Mouse (Mus musculus): ENCODE measurements around the gene Tmem51. TPM values are rescaled to one million over a fixed set of nuclear protein-coding genes. Genes with fewer than 3 reads are reported as not detected.

Gene Tmem51
- polyA plus RNA-seq, 1 experiment, result 52.4 TPM

DNA sequence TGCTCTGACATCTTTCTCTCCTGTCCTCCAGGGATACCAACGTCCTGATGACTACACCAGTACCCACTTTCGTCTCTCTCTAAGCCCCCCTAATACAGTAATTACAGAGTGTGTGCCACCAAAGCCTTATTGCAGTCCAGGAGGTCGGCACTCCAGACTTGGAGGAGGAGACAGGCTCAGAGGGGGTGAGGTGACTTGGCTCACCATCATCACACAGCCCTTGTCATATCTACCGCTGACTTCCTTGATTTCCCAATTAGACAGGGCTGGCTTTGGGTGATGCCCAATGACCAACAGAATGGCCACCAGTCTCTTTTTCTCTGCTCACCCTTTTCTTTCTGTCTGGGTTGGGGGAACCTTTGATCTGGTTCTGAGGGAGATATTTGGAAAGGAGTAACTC, 1.4 kb downstream of the Tmem51 start:
- TF ChIP-seq POLR2A (IDR thresholded peaks at IDR 0.05; ENCODE audit: borderline replicate concordance, low read depth, low read length) (no peak), CTCF (IDR thresholded peaks at IDR 0.05; ENCODE audit: low read depth, low read length) (no peak)
- peaks cover 46% of the 10 kb centered on the region for H3K4me1 ChIP-seq (ENCODE audit: control insufficient read depth, insufficient read depth, low read length)
- H3K4me3 ChIP-seq (ENCODE audit: insufficient read depth, low read length), result peak overlapping the region; percentile 78; the same call in 1 of the 2 replicates
- H3K27ac ChIP-seq (ENCODE audit: insufficient read depth, low read depth, low read length), result no peak overlapping the region

GRCm38 (mm10) chr4:142081631-142082283, 2.3 kb downstream of the Tmem51 start:
- H3K27ac ChIP-seq (ENCODE audit: insufficient read depth, low read depth, low read length), result peak overlapping the region; percentile 93
- H3K4me3 ChIP-seq (ENCODE audit: insufficient read depth, low read length), result peak overlapping the region; percentile 55
- TF ChIP-seq POLR2A (IDR thresholded peaks at IDR 0.05; ENCODE audit: borderline replicate concordance, low read depth, low read length) (peak; percentile 42), CTCF (IDR thresholded peaks at IDR 0.05; ENCODE audit: low read depth, low read length) (no peak)
- H3K4me1 ChIP-seq (ENCODE audit: control insufficient read depth, insufficient read depth, low read length), result peaks cover 56% of the 10 kb centered on the region

DNA sequence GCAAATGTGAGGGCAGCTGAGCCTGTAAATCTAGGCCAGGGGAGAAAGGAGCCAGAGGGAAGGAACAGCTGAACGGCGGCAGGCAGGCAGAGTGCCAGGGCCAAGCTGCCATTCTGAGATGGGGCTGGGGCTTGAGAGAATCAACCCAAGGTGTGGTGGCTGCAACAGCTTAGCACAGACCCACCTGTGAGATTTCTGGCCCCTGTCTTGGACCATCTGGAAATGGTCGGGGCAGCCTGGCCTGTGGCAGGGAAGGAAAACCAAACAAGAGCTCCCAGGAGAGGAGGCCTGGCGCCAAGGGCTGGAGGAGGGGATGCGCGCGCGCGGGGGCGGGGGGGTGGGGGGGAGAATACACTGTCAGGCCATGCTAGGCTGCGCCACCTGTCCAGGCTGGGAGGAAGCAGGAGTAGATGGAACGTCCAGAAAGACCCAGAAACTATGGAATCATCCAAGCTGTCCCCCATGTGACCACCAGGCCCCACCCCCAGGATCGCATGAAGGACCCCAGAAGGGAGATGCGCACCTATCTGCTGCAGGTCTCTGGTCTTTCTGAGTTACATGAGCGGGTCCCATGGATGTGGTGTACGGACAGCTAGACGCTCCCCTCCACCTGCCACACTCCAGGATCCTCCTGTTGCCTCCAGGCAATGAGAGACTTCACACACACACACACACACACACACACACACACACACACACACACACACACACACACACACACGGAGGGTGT, 3.0 kb downstream of the Tmem51 start:
- TF ChIP-seq POLR2A (IDR thresholded peaks at IDR 0.05; ENCODE audit: borderline replicate concordance, low read depth, low read length) (no peak), CTCF (IDR thresholded peaks at IDR 0.05; ENCODE audit: low read depth, low read length) (no peak)
- Histone ChIP-seq H3K4me3 (ENCODE audit: insufficient read depth, low read length) (peak overlapping the region; percentile 55), H3K4me1 (ENCODE audit: control insufficient read depth, insufficient read depth, low read length) (peaks cover 63% of the 10 kb centered on the region), H3K27ac (ENCODE audit: insufficient read depth, low read depth, low read length) (peak overlapping the region; percentile 93)

DNA sequence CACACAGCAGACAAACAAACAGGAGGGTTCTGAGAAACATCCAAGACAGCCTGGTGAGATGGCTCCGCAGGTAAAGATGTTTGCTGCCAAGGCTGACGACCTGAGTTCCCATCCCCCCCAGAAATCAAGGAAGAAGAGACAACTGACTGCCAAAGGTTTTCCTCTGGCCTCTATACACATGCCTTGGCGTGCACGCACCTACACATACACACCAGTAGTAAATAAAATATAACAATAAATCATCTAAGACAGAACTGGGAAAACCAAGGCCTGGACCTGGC, 3.7 kb downstream of the Tmem51 start:
- peak overlapping the region; percentile 77 for H3K27ac ChIP-seq (ENCODE audit: insufficient read depth, low read depth, low read length)
- no peak overlapping the region for H3K4me3 ChIP-seq (ENCODE audit: insufficient read depth, low read length)
- TF ChIP-seq POLR2A (IDR thresholded peaks at IDR 0.05; ENCODE audit: borderline replicate concordance, low read depth, low read length) (no peak), CTCF (IDR thresholded peaks at IDR 0.05; ENCODE audit: low read depth, low read length) (no peak)
- peaks cover 69% of the 10 kb centered on the region for H3K4me1 ChIP-seq (ENCODE audit: control insufficient read depth, insufficient read depth, low read length)

- H3K4me1 ChIP-seq (ENCODE audit: control insufficient read depth, insufficient read depth, low read length), result peaks cover 75% of the 10 kb centered on the region
- no peak for TF ChIP-seq CTCF (IDR thresholded peaks at IDR 0.05; ENCODE audit: low read depth, low read length)
- no peak for TF ChIP-seq POLR2A (IDR thresholded peaks at IDR 0.05; ENCODE audit: borderline replicate concordance, low read depth, low read length)
- peak overlapping the region; percentile 77 for H3K27ac ChIP-seq (ENCODE audit: insufficient read depth, low read depth, low read length)
- H3K4me3 ChIP-seq (ENCODE audit: insufficient read depth, low read length), result no peak overlapping the region
Observed at GRCm38 (mm10) chr4:142079629-142080486, 4.2 kb downstream of the Tmem51 start.

DNA sequence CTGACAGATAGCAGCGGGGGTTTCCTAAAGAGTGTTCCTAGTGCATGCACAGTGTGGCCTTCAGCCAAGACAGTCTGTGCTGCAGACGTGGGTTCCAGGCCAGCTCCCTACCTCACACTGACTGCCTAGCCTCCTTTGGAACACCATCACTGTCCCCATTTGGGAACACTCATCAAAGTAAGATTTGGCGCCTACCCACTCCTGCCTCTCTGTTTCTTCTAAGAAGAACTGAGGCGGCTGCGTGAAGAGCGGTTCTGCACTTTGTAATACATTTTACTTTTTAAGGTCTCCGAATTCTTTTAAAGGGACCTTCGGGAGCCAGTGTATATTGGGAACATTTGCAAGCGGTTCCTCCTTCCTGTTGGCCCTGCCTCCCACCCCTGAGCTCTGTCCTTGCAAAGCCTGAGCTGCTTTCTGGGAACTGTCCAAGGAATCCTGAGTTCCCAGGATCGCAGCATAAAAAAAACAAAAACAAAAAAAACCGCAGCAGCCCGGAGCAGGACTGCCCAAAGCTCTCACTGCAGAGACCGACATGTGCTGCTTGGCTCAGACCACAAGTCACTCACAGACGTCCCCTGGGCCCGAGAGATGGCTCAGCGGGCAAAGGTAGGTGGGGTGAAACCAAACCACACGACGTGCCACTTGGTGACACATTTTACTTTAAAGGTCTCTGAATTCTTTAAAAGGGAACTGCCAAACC, 6.4 kb downstream of the Tmem51 start:
- peaks cover 90% of the 10 kb centered on the region for H3K4me1 ChIP-seq (ENCODE audit: control insufficient read depth, insufficient read depth, low read length)
- peak overlapping the region; percentile 74 for H3K27ac ChIP-seq (ENCODE audit: insufficient read depth, low read depth, low read length)
- peak overlapping the region; percentile 3; the same call in 1 of the 2 replicates for H3K4me3 ChIP-seq (ENCODE audit: insufficient read depth, low read length)
- TF ChIP-seq CTCF (IDR thresholded peaks at IDR 0.05; ENCODE audit: low read depth, low read length), result no peak
- TF ChIP-seq POLR2A (IDR thresholded peaks at IDR 0.05; ENCODE audit: borderline replicate concordance, low read depth, low read length), result no peak

DNA sequence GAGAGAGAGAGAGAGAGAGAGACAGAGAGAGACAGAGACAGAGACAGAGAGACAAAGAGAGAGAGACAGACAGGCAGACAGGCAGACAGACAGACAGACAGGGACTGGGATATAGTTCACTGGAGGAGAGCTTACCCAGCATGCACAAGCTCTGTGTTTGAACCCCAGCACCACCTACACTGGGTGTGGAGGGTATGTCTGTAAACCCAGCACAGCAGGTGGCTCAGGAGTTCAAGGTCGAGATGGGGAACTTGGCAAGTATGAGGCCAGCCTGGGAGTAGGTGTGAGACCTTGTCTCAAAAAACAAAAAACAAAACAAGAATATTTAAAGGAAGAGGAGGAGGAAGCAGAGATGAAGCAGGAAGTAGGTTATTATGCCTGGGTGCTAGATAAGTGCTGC, 7.2 kb downstream of the Tmem51 start:
- Histone ChIP-seq H3K27ac (ENCODE audit: insufficient read depth, low read depth, low read length) (peak overlapping the region; percentile 74), H3K4me3 (ENCODE audit: insufficient read depth, low read length) (no peak overlapping the region), H3K4me1 (ENCODE audit: control insufficient read depth, insufficient read depth, low read length) (peaks cover 86% of the 10 kb centered on the region)
- TF ChIP-seq POLR2A (IDR thresholded peaks at IDR 0.05; ENCODE audit: borderline replicate concordance, low read depth, low read length), result no peak

GRCm38 (mm10) chr4:142075931-142076330, 8.2 kb downstream of the Tmem51 start:
- H3K27ac ChIP-seq (ENCODE audit: insufficient read depth, low read depth, low read length), result no peak overlapping the region
- TF ChIP-seq POLR2A (IDR thresholded peaks at IDR 0.05; ENCODE audit: borderline replicate concordance, low read depth, low read length) (no peak), CTCF (IDR thresholded peaks at IDR 0.05; ENCODE audit: low read depth, low read length) (no peak)
- H3K4me3 ChIP-seq (ENCODE audit: insufficient read depth, low read length), result no peak overlapping the region
- peaks cover 89% of the 10 kb centered on the region for H3K4me1 ChIP-seq (ENCODE audit: control insufficient read depth, insufficient read depth, low read length)

DNA sequence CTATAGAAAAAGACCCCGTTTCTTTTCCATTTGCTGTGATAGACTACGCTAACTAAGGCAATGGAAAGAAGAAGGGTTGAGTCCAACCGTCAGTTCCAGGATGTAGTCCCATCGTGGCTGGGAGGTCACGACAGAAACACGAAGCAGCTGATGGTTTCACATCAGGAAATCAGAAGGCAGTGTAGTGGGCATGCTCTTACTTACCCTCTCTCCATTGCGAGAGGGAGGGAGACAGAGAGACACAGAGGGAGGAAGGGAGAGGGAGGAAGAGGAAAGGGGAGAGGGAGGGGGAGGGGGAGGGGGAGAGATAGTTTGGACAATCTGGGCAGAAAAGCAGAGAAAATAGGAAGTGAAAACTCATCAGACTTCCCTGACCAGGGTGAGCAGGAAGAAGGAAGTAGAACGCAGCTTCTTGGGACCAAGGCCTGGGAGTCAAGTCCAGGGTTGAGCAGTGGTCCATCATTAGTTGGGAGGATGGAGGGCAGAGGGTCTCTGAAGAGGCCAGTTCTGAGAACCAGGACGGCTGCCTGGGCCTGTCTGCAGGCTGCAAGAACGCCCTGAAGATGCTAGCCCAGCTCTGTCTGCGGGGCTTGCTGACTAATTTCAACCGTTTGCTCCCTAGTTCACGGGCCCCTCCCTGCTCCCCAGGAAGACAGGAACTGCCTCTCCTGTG, 9.9 kb downstream of the Tmem51 start:
- Histone ChIP-seq H3K4me3 (ENCODE audit: insufficient read depth, low read length) (peak overlapping the region; percentile 10), H3K4me1 (ENCODE audit: control insufficient read depth, insufficient read depth, low read length) (peaks cover 81% of the 10 kb centered on the region), H3K27ac (ENCODE audit: insufficient read depth, low read depth, low read length) (peak overlapping the region; percentile 76)
- TF ChIP-seq CTCF (IDR thresholded peaks at IDR 0.05; ENCODE audit: low read depth, low read length), result no peak
- no peak for TF ChIP-seq POLR2A (IDR thresholded peaks at IDR 0.05; ENCODE audit: borderline replicate concordance, low read depth, low read length)

Data from bone marrow macrophage, adult 2 months (primary cell).